In genomic region chr15:83479818-83480217, GRCm38 (mm10) we compare ENCODE assay signal across 26 mouse cellular contexts. TPM values are rescaled to one million over a fixed set of nuclear protein-coding genes. Genes with fewer than 3 reads are reported as not detected.
"Had no signal": no experiment of that assay in that cellular context is flagged by ENCODE, and none has a peak within 500 bp of the region (broad histone marks: within the 10 kb centered on the region; RNA-seq: fewer than 3 reads in every experiment).

No protein-coding gene starts in this region.

- H3K27me3 ChIP-seq: embryonic facial prominence, embryonic 12.5 days; embryonic facial prominence, embryonic 13.5 days; embryonic facial prominence, embryonic 15.5 days; forebrain, embryonic 12.5 days; forebrain, embryonic 13.5 days; forebrain, embryonic 15.5 days had no signal

- H3K4me3 ChIP-seq: embryonic facial prominence, embryonic 10.5 days; embryonic facial prominence, embryonic 12.5 days; embryonic facial prominence, embryonic 13.5 days; embryonic facial prominence, embryonic 15.5 days; erythroblast, embryonic 14.5 days; forebrain, embryonic 10.5 days; forebrain, embryonic 12.5 days; forebrain, embryonic 13.5 days; forebrain, embryonic 15.5 days; gastrocnemius, adult 2 months; heart, adult 2 months; heart, embryonic 10.5 days had no signal

- H3K4me2 ChIP-seq: embryonic facial prominence, embryonic 12.5 days; embryonic facial prominence, embryonic 13.5 days; embryonic facial prominence, embryonic 15.5 days; forebrain, embryonic 12.5 days; forebrain, embryonic 13.5 days; forebrain, embryonic 15.5 days had no signal

- H3K36me3 ChIP-seq: embryonic facial prominence, embryonic 15.5 days; forebrain, embryonic 12.5 days had no signal

- DNase-seq: cerebellum, postnatal 10 days; cerebellum, postnatal 14 days; cerebellum, postnatal 25 days; cerebellum, postnatal 36 days; embryo, embryonic 11 days; forebrain, postnatal 0 days; gastrocnemius, adult 2 months; gastrocnemius, postnatal 10 days; gastrocnemius, postnatal 14 days; gastrocnemius, postnatal 25 days; gastrocnemius, postnatal 36 days; heart, adult 11 months; heart, adult 18-20 months; heart, adult 2 months had no signal

- H3K9ac ChIP-seq: embryonic facial prominence, embryonic 12.5 days; embryonic facial prominence, embryonic 13.5 days; embryonic facial prominence, embryonic 15.5 days; forebrain, embryonic 12.5 days; forebrain, embryonic 13.5 days; forebrain, embryonic 15.5 days; forebrain, postnatal 0 days had no signal

- H3K9me3 ChIP-seq: embryonic facial prominence, embryonic 10.5 days; embryonic facial prominence, embryonic 12.5 days; embryonic facial prominence, embryonic 13.5 days; embryonic facial prominence, embryonic 15.5 days; forebrain, embryonic 10.5 days; forebrain, embryonic 12.5 days; forebrain, embryonic 13.5 days; forebrain, embryonic 15.5 days; heart, embryonic 10.5 days had no signal

- H3K27ac ChIP-seq: embryonic facial prominence, embryonic 10.5 days; embryonic facial prominence, embryonic 12.5 days; embryonic facial prominence, embryonic 13.5 days; embryonic facial prominence, embryonic 15.5 days; forebrain, embryonic 10.5 days; forebrain, embryonic 12.5 days; forebrain, embryonic 13.5 days; forebrain, embryonic 15.5 days; gastrocnemius, adult 2 months; heart, adult 2 months; heart, embryonic 10.5 days had no signal

- H3K4me1 ChIP-seq: forebrain, embryonic 12.5 days; forebrain, embryonic 13.5 days; forebrain, embryonic 15.5 days had no signal

- ATAC-seq: forebrain, embryonic 13.5 days; forebrain, embryonic 14.5 days; forebrain, embryonic 15.5 days; forebrain, embryonic 16.5 days; forebrain, postnatal 0 days had no signal

RNA-seq across cellular contexts. Expression of gene Bik, which starts 46.8 kb away (rescaled TPM):
- polyA plus RNA-seq: erythroblast, embryonic 14.5 days had no signal
